Mouse (Mus musculus) mouse trophoblast stem cell (cell line): ENCODE measurements around the gene Bend7.

Source experiments
- in situ Hi-C, 2 experiments: fragments of 300-500 bp; cut with MseI, MboI; formaldehyde crosslinking; loops; 2 replicates in 1 of 2; 3 replicates in 1 of 2; pipeline ENCODE4 v1.15.1; 2025

Bend7 gene

DNA sequence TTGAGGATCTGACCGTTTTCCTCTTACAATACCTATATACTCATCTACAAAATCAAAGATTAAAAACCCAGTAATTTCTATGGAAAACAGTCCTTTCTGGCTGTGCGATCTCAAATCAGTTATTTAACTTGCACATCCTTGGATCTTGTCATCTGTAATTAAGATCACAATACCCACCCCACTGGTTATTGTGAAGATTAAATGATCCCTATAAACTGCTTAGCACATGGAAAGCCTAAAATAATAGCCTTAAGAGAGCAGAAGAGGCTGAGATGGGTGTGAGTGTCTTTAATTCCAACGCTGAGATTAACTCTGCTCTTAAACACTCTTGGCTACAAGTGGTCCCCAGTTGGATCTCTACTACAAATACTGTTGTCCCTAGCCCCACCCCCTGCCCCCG lies 64.8 kb downstream of the Bend7 start:
- in situ Hi-C loops, result no loop called here

DNA sequence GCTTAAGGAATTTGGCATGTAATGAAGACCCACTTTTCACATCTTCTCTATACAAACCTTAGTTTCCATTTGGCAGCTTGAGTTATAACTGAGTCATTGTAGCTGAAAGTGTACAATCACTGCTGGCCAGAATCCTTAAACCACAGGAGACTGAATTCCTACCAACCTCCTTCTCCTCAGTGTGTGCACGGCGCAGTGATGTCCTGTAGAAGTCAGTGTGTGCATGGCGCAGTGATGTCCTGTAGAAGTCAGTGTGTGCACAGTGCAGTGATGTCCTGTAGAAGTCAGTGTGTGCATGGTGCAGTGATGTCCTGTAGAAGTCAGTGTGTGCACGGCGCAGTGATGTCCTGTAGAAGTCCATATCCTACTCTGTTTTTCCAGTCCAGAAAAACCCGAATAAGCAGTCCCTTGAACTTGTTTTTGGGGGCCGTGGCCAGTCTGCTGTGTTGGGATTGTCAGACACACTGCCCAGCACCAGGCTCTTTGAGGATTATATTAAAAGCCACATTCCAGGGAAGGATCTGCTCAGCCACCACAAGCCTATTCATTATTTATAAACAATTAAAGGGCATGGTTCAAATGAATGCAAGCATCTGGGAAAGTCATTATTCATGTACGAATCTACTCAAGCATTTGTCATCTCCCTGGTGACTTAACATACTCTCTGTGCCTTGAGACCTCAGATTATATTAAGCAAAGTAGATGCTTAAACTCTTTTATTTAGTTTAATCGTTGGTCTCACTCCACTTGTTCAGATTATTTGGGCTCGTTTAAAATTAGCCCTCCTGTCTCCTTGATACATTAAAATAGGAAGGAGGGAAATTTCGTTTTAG lies 65.4 kb downstream of the Bend7 start:
- in situ Hi-C loops, result no loop called here

DNA sequence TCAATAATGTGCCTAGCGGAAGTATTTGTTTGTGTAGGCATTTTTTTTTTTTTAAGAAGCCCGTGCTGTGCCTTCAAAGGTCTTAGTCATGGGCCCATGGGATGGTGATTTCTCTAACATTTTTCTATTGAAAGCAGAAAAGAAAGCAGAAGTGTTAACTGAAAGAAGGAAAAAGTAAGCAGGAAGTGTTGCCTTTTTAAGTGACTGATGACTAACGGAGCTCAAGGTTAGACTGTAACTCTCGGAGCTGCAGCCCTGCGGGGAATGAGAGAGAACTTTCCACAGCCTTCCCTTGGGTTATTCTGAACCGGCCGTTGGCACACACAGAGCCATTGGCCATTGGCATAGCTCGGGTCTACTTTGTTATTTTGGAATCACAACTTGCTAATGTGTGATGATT lies 66.4 kb downstream of the Bend7 start:
- in situ Hi-C loops, result no loop called here

DNA sequence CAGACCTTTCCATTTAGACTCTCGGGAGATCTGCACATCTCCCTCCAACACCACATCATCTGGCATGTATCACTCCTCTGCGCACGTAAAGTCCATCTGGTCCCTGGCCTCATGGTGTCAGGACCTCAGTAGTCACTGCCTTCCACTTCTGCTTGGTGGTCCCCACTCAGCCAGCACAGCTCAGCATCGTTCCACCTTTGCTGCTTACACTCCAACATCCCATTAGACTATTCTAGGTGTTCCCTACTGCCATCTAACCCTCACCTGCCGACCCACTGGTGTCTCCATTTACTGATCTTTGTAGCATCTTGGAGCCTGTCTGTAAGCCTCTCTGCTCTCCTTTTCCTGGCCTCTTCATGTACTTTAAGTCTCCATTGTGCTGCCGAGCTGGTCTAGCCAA lies 67.4 kb downstream of the Bend7 start:
- in situ Hi-C loops, result no loop called here

GRCm38 (mm10) chr2:4787223-4787622 lies 69.6 kb downstream of the Bend7 start:
- in situ Hi-C loops, result no loop called here

DNA sequence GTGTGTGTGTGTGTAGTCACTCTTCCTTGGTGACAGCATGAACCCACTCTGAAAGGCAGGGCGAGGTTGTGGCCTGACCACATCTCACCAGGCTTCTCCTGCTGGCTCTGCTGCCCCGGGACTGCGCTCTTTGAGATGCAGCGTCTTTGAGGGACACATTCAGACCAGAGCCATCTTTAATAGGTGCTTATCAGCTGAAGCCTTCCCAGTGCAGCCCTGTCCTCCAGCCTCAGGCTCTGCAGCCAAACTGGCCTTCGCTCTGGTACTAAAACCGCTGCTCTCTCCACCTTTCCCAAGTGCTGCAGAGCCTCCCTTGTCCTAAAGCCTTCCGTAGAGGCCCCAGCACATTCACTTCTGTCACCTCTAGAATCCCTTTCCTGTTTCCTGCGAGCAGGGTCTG lies 74.0 kb downstream of the Bend7 start:
- in situ Hi-C loops, result no loop called here

DNA sequence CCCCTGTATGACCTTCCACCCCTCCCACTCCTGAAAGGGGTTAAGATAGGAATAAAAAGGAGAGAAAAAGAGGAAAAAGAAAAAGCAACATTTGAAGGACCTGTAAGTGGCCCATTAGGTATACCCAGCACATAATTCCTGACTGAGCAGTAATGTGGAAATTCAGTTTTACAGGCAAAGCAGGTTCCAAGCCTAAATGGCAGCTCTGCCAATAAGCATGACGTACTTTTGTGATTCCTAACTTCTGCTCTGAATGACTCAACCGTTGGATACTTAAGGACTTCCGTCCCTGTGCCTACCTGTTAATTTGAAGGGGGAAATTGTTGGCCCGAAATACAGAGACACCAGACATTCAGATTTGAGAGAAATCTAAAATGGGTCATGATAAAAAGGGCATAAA lies 74.9 kb downstream of the Bend7 start:
- in situ Hi-C loops, result no loop called here

DNA sequence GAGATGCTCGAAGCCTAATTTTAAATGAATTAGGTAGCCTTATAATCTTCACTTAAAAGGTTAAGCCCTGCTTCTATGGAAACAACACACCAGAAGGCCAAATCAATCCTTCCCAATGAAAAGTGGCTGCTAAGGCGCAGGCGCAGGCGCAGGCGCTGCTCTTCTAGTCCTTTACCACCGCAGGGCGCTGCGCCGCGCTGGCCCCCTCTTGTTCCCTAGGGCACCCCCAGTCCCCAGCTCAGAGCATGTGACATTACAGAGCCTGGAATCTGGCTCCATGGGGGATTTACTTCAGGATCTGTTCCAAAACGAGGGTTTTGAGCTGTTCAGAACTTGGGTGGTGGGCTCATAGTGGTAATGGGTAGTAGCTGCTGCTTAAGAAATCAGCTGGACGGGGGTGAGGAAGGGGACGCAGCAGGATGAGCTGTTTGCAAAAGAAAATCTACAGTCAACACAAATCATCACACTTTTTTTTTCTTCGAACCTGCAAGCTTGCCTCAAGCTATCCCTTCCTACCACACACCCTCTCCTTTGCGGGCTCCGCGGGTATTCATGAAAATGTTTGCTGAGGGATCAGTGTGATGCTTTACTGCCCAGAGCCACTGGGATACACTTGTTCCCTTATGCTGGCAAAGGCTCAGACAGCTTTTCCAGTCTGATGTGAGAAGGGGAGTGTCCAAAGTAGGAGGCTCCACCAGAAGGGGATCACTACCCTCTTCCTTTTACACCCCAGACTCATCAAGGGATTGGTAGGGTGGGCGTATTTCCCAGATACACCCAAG lies 85.0 kb downstream of the Bend7 start:
- in situ Hi-C loops, result no loop called here

GRCm38 (mm10) chr2:4816308-4816707 lies 98.7 kb downstream of the Bend7 start:
- in situ Hi-C loops, result no loop called here

DNA sequence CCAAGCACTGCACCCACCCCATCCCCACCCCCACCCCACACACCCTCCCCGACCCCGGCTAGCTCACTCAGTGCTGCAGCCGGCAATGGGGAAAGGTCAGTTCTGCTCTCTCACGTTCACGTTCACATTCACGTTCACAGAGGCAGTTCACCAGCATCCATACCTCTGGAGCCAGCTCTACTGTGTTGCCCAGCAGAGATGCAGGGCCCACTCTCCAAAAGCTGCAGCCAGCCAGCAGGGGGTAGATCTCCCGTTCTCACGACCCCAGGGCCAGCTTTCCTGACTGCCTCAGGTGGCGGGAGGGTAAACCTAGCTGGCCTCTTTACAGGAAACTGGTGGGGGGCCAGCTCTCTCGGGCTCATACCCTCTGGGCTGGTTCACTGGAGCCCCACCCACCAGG lies 100.0 kb downstream of the Bend7 start:
- in situ Hi-C loops, result no loop called here

- in situ Hi-C loops, result no loop called here
Measured at GRCm38 (mm10) chr2:4820230-4820629, 102.6 kb downstream of the Bend7 start.

DNA sequence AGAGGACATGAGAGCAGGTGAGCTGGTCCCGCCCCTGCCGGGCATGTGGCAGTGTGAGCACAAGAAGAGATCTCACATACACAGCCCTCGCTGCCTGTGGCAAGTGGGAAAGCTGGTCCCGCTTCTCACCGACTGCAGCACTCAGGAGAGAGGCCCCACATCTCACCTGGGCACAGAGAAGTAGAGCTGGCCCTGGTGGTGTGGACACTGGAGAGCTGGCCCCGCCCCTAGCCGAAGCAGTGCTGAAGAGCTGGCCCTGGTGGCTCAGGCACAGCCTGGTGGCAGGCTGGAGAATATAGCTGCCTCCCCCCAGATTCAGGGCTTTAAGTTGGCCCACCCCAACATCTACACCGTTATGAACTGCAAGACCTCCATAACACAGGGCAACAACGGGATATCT lies 106.4 kb downstream of the Bend7 start:
- in situ Hi-C loops, result no loop called here

- in situ Hi-C loops, result no loop called here
Measured at GRCm38 (mm10) chr2:4828032-4828431, 110.4 kb downstream of the Bend7 start.

- in situ Hi-C loops, result no loop called here
Measured at GRCm38 (mm10) chr2:4828446-4828997, 110.9 kb downstream of the Bend7 start.

GRCm38 (mm10) chr2:4829007-4829406 lies 111.4 kb downstream of the Bend7 start:
- in situ Hi-C loops, result no loop called here

GRCm38 (mm10) chr2:4829489-4830065 lies 111.9 kb downstream of the Bend7 start:
- in situ Hi-C loops, result no loop called here

GRCm38 (mm10) chr2:4831493-4831892 lies 113.9 kb downstream of the Bend7 start:
- in situ Hi-C loops, result no loop called here

- in situ Hi-C loops, result no loop called here
Measured at GRCm38 (mm10) chr2:4832166-4832565, 114.5 kb downstream of the Bend7 start.

GRCm38 (mm10) chr2:4849449-4849848 lies 131.8 kb downstream of the Bend7 start:
- in situ Hi-C loops, result no loop called here
